Mouse (Mus musculus) natural killer cell, adult 2 months (primary cell): ENCODE measurements at regions not wholly inside any gene's neighbourhood (a gene's known extent, or its start where the extent isn't known, plus 50 kb on each side); places are given as distances from the start of the nearest gene placed in this dataset.

Source experiments
- DNase-seq, 2 experiments: peaks; one replicate each; pipeline ENCODE4 v3.0.0; 2022; ENCODE audit warnings: low spot score in 2 of 2

DNA sequence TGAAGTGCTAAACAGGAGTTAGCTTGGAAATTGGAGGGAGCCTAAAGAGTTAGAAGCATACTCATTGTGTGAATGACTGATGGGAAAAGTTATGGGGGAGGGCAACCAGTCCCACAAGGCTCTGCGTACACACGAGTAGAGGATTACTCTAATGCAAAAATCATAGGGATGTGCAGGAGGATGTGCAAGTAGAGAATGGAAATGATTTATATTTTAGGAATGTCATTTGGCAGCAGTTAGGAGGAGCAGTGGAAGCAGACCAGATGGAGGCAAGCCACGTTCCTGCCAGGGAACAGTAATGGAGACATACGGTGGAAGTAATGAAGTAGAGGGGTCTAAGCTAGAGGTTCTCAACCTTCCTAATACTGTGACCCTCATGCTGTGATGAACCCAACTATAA is 194.1 kb upstream of the Arhgap24 start:
- no peak for DNase-seq

DNA sequence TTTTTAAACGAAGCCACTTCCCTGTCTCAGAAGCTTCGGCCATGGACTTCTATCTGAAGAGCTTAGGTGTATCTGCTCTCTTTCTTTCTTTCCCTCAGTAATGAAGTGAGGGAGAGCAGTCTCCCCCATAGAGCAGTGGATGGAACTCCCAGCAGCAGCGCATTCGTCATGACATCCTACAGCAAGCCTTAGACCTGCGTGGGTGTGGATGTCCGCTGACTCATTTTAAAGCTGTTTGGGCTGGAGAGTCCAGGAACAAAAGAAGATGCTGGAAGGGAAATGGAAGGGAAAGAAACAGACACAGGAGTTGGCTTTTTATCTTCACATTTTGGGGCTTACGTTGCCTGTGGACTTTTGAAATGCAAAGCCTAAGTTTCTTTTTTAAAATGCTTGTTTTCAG is 190.3 kb upstream of the Arhgap24 start:
- DNase-seq: no peak

DNA sequence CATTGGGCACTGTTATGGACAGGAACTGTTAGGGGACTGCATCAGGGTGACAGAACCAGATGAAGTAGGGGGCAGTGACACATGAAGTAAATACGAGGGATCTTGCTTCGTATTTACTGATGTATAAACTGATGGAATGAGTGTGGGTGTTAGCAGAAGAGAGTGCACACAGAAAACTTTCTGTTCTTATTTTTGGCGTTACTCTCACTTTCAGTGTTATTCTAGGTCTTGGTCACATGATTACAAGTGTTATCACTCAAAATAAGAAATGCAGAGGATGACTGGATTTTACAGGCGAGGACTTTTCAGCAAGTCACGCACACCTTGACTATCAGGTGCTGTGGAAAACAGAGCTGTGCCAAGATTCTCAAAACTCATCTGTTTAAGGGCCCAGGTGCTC is 185.6 kb upstream of the Arhgap24 start:
- DNase-seq: no peak

DNA sequence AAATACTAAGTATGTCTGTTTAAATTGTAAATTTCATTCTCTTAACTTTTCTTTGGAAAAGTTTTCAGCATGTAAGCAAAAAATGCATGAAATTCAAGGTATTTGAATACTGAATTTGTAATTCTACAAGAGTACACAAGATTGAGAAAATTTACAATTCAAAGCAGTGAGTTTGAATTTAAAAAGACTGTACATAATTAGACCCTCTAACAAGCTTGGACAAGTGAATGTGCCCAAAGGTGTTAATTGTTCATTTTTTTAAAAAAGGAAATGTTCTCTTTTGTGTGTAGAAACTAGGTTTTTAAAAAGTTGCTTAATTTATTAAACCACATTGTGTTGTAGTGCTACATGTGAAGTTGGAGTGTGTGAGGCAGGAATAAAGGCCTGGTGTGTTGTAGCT is 174.9 kb upstream of the Arhgap24 start:
- DNase-seq: no peak

DNA sequence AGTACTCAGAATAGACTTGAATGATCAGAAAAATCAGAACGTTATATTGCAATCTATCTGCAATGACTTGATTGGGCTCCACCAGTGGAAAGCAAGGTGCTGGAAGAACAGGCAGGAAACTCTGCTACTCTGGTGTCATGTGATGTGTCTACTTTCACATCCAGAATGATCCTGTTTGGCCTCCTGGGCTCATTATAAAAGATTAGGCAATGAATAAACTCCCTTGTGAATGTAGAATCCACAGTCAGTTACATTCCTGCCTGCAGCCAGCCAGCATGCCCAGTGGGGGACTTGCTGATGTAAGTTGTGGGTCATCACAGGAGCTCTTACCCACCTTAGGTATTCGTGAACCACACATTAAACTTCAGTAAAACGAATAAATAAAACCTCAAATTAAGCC is 174.5 kb upstream of the Arhgap24 start:
- no peak for DNase-seq

DNA sequence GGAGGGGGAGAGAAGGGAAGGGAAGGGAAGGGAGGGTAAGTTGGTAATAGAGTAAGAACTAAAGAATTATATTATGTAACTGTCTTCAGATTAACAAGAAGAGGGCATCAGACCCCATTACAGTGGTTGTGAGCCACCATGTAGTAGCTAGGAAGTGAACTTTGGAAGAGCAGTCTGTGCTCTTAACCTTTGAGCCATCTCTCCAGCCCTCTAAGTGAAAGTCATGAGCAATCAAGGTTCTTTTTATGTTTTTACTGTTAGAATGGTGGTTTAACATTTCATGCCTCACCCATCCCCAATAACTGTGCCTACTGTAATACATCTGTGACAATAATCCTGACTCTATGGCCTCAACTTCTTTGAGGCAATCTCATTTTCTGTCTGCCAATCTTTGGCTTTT is 169.6 kb upstream of the Arhgap24 start:
- no peak for DNase-seq

DNA sequence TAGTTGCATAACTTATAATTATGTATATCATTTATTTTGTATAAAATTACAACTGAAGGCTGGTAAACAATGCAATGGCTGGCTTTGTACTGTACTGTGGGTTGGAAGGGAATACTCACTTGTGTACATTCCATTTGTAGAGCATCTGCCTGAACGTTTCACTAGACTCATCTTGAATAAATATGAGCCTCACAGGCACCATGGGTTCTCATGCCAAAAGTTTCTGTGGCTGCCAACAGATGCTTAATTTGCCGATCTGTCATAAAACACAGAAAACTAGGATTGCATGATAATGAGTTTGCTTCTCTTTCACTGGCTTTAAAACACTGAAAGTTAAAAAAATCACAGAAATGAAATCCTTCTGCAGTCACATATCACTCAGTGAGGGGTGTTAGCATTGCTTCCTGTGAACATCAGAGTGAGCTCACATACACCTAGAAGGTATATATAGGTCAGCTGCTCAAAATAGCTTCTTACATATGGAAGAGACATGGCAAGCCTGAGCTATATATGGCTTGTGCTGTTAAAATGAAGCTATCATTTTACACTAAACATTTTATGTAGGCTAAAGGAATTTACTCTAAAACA is 152.9 kb upstream of the Arhgap24 start:
- DNase-seq: no peak

DNA sequence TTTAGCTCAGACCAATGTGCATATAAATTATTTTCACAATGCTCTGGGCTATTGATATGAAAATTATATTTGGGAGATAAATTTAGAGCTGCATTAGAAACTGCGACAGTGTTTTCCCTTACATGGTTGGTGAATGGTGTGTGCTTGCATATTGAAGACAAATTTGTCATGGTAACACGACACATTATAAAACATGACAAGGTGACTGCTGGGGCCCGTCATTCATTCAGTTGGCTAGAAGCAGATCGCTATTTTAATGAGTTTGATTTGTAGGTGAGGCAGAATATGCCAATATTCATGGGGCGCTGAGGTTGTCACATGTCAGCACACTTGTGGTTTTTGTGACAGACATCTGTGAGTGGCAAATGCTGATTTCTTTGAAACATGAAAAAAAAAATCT is 147.3 kb upstream of the Arhgap24 start:
- DNase-seq: no peak

DNA sequence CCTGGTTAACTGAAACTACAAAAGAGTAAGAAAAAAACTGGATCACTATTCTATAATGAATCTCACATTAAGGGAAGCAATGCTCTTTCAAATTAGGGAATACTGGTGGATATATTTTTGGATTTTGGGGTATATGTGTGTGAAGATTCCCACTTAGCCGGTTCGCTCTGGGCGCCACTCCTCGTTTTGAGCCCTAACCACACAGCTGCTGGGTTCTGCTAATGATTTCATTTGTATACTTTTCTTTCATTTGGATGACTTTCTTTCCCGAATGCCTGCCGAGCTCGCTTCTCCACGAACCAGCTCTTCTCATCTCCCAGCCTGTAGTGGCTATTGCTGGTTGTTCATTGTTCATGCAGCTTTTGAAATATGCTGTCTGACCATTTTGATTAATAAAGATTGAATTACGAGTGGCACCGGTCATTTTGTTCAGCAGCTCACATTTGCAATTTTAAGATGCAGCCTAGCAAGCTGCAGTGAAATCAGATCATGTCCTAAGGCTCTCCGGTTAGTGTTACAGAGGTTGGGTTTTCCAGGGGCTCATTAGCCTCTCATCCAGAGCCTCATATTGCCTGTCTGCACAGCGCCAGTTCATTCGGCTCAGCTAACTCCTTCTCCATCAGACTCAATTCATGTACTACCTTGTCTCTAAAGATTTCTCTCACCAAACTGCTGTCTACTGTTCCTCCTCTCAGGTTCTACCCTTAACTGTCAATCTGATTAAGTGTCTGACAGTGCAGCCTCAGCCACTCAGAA is 146.6 kb upstream of the Arhgap24 start:
- DNase-seq: no peak

DNA sequence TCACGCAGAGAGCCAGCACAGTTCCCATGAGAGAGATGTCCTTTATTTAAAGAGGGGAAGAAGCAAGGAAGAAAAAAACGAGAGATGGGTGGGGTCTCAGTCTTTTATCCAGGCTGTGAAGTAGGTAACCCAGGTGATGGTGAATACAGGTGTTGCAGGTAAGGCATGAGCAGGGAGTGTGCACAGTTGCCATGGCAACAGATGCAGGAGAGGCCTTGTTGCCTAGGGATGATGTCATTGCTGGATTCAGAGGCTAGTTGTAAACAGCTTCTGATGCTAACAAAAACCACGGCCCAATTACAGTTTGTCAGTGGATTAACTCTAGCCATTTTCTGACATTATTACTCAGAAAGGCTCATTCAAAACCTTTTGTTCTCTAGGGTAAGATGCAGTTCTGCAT is 114.7 kb upstream of the Arhgap24 start:
- DNase-seq: no peak

DNA sequence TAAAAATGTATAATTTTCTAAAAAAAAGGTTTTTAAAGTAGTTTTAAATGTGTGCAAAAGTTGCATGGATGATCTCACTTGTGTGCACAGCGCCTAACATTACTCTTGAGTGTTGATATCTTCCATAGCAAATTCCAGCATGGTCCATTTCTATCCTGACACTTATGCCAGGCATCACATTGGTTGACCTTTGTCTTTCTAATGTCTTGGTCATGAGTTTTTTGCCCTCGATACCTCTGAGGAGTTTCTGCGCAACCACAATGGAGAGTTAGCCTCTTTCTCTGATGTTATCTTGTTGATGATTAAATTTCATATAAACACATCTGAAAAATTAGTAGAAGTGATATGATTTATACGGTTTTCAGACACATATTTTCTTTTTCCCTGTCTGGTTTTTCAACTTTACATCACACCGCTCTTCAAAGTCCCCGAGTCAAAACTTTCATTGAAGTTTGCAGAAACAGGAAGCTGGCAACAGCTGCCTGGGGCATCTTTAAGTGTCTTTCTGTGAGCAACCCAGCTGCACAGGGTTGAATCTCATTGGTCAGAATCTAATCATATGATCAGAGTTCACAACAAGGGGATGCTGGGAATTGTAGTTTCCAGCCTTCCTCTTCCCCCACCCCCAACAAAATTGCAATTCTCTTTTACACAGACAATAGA is 107.8 kb upstream of the Arhgap24 start:
- no peak for DNase-seq

DNA sequence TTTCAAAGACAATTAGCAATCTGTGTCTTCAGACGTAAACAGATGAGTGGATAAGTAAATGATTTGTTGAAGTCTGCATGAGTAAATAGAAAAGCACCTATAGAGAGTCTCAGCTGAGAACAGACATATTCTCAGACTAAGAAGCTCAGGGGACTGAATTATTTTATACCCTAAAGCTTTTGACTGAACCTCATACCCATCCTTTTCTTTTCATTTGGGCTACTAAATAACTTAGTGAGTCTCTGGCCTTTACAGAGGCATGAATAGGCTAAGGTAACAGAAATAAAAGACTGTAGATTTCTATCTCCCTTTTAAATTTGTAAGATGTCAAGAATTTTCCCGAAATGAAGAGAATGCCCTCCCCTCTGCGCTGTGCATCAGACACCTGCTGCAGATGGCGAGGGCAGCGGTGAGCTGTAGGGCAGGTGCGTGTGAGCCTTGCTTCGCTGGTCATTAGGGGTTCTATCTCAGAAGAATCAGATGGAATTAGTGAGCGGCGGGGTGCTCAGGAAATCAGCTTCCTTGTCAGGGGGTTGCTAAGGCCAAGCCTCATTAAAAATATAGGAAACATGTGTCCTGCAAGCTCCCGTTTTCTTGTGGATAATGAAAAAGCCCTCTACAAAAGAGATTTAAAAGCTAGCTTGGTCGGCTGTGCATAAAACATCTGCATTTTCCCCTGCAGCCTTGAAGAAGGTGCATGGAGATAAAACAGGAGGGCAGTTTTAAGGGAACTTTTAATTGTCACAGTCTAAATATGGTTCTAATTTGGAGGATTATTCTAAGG is 107.0 kb upstream of the Arhgap24 start:
- DNase-seq: no peak

DNA sequence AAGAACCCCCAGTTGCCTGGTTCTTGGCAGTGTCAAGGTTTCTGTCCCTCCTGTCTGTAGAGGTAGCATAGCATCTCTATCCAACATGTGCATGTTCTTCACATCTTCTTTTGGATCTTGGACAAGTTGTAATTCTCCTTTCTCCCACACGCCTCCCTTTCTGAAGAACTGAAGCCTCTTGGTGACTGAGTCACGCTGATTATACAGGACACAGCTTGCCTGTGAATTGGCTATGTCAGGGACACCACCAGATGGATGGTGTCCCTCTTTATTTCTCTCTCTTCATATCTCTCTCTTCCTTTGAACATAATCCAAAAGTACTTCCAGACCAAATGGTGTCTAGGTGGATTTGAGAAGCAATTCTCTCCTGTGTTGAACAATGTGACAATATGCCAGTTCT is 105.9 kb upstream of the Arhgap24 start:
- no peak for DNase-seq

DNA sequence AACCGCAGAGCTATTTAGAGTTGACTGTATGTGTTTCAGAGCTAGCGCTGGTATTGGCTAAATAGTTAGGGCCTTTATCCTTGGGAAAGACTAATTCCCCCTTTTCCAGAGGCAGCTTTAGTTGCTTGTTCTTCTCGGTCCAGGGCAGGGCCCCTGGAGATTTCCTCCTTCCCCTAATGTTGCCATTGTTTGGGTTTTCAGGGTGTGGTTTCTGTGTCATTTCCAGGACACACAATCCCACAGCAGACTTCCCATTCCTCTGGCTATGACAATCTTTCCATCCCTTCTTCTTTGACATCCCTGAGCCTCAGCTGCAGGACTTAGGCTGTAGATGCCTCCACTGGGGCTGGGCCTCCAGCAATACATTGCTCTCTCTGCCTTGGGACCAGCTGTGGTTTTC is 87.2 kb upstream of the Arhgap24 start:
- DNase-seq: no peak

DNA sequence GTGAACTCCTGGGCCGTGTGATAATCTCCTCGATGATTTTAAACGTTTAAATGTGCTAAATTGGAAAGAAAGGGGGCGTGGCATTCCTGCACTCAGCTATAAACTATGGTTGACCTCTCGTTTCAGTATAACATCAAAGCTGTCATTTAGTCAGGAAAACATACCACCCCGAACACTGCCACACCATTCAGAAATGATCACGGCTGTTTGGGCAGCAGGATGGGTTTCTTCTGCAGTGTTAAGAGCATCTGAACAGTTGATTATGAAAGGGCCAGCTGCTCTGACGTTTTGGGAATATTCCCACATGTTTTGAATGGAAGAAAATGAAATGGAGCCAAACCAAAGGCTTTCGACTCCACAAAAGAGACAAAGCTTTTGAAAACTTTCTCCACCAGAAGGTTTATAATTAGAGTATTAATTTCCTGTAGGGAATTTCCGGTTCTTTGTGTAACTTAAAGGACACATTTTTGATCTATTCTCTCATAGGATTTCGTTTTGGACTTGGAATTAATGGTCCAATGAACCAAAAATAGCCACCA is 85.5 kb upstream of the Arhgap24 start:
- no peak for DNase-seq

DNA sequence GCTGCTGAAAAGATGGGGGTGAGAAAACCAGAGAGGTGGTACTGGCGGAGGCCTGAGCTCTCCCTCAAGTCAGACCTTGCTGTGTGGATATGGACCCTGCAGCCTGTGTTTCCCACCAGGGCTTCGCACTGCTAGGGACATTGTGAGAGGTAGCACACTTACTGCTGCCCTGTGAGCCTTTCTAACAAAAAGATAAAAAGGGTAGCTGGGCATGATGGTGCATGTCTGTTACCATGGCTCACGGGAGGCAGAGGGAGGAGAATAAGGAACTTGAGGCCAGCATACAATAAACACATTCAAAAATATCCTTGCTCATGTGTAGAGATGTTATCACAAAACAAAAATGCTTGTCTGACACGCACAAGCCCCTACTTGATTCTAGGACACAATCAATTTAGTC is 82.2 kb upstream of the Arhgap24 start:
- no peak for DNase-seq

DNA sequence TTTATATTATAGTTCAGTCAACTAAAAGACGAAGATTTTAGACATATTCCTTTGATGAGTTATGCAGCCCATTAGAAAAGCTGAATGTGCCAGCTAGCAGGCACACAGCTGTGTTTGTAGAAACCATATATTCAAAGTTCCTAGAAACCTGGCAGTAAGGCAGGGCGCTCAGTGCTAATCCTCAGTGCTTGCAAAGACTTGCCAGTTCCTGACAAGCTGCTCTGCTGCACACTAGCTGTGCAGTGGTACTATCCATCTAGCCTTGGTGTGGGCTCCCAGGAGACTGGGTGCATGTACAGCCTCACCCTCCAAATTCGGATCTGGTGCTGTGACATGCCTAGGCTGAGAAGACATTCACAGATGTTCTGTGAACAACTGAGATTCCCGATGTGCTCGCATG is 63.5 kb upstream of the Arhgap24 start:
- no peak for DNase-seq

DNA sequence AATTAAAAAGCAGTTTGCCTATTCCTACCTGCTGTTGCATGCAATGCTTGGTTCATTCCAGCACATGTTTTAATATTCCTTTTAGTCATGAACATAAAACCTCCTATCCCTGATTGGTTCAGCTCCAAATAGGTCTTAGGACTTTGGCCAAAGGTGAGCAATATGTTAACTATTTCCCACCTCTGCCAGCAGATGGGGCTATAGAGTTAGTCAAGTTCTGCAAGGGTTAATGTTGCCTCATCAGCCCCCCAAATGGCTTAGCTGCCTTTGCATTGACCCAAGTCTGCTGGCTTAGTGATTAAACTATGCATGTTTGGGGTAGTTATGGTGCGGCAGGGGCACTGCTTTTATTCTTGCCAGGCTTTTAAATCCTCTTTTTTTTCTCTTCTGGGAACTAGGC is 62.1 kb upstream of the Arhgap24 start:
- peak in 1 of 2 experiments; percentile 27 for DNase-seq

DNA sequence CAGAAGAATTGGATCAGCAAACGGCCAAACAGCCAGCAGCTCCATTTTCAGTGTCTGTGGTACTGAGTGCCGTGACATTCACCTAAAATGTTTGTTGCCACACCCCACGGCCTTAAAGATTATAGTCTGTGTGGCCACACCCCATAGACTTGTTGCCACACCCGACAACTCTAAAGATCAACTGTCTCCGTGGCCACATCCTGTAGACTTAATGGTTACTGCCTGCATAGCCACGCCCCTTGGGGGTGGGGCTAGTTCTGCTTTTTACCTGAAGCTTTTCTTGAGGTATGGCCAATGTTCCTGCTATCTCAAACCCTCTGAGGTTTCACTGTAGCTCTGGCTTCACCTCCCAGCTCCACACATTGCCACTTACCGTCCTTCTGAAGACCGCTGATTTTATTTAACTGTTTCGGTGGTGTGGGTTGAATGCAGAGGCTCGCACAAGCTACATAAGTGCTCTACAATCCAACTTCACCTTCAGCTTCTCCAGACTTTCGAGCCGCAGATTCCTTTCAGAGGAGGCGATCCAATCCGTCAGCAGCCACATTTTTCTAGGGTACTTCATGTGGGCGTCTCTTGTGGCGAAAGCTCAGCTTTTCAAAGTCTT is 56.5 kb upstream of the Arhgap24 start:
- peak in 1 of 2 experiments; percentile 36 for DNase-seq

DNA sequence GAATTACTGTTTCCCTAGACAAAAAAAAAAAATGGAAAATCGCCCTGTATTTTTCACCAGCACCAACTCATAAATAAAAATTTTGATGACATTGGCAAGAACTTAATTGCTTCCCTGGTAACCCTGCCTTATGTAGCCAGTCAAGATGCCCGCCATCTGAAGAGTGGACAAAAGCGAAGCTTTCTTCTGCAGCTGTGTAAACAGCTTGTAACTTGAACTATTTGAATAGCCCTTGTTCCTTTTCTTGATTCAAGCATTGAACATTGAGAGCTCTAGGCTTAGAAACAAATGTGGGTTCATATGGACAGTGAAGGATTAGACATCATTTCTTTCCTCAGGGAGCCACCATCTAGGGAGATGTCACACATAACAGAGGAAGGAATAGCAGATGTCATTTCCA is 52.9 kb upstream of the Arhgap24 start:
- DNase-seq: no peak
